Mouse (Mus musculus) megakaryocyte, embryonic 14.5 days (primary cell): Measurements from ENCODE around the gene Gnai2. TPM values are rescaled to one million over a fixed set of nuclear protein-coding genes. Genes with fewer than 3 reads are reported as not detected.

Experiments
- H3K27me3 ChIP-seq: replicated peaks from 2 replicates; pipeline ENCODE3; 2012; ENCODE audit warnings: inconsistent platforms
- H3K36me3 ChIP-seq: replicated peaks from 2 replicates; pipeline ENCODE3; 2012; ENCODE audit warnings: low read length, inconsistent platforms, mixed read lengths
- H3K4me1 ChIP-seq: 2 replicates; pipeline ENCODE4 v1.6.1; 2012; ENCODE audit warnings: inconsistent platforms
- H3K4me3 ChIP-seq: replicated peaks from 2 replicates; pipeline ENCODE3; 2012; ENCODE audit warnings: moderate library complexity, mild to moderate bottlenecking, inconsistent platforms
- H3K9me3 ChIP-seq: 2 replicates; pipeline ENCODE4 v1.6.1; 2012; ENCODE audit warnings: inconsistent platforms
- FLI1 ChIP-seq: IDR thresholded peaks from 2 replicates; pipeline ENCODE4 v1.6.1; 2012; ENCODE audit warnings: low read length, inconsistent platforms, mixed read lengths
- GATA1 ChIP-seq: IDR thresholded peaks from 3 replicates; pipeline ENCODE4 v1.6.1; 2012; ENCODE audit warnings: mixed read lengths, low read length, inconsistent platforms, borderline replicate concordance
- polyA plus RNA-seq: library from polyadenylated mRNA; stranded (reverse); fragments of >175 nt; gene quantifications from 2 replicates; pipeline ENCODE4 v1.2.3, GENCODE M21; 2012; ENCODE audit warnings: low replicate concordance; ENCODE audit not compliant: insufficient read depth

Gnai2 gene
- polyA plus RNA-seq, 1 experiment, result 1,886 TPM

- Histone ChIP-seq H3K36me3 (no peaks in the 10 kb centered on the region), H3K9me3 (no peaks in the 10 kb centered on the region), H3K4me1 (peaks cover 11% of the 10 kb centered on the region), H3K4me3 (no peak overlapping the region), H3K27me3 (peaks cover 91% of the 10 kb centered on the region)
- TF ChIP-seq GATA1 (no peak), FLI1 (no peak)
These were observed 25.6 kb upstream of the Gnai2 start for GRCm38 (mm10) chr9:107660777-107661176.

- no peak overlapping the region for H3K4me3 ChIP-seq
- TF ChIP-seq FLI1 (no peak), GATA1 (no peak)
- peaks cover 16% of the 10 kb centered on the region for H3K4me1 ChIP-seq
- no peaks in the 10 kb centered on the region for H3K36me3 ChIP-seq
- H3K27me3 ChIP-seq, result peaks cover 91% of the 10 kb centered on the region
- H3K9me3 ChIP-seq, result no peaks in the 10 kb centered on the region
These were observed 24.8 kb upstream of the Gnai2 start for GRCm38 (mm10) chr9:107659961-107660360.

DNA sequence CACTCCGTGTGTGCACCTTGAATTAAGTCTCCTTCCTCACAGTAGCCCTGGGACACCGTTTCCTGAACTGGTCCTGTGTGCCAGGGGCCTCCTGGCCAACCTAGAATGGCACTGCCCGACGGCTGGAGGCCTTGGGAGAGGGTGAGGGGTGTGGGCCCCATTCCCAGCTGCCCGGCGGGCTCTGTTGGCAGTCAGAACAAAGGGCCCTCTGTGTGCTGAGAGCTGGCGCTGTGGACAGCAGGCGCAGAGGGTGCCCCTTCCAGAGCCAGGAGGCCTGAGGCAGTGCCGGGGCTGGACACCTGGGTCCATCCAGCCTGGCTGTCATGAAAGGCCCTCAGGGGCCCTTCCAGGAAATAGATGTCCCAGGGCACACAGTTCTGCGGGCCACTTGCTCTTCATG, 24.4 kb upstream of the Gnai2 start:
- Histone ChIP-seq H3K36me3 (no peaks in the 10 kb centered on the region), H3K4me3 (no peak overlapping the region), H3K27me3 (peaks cover 92% of the 10 kb centered on the region), H3K4me1 (peaks cover 16% of the 10 kb centered on the region), H3K9me3 (no peaks in the 10 kb centered on the region)
- TF ChIP-seq GATA1 (no peak), FLI1 (no peak)

DNA sequence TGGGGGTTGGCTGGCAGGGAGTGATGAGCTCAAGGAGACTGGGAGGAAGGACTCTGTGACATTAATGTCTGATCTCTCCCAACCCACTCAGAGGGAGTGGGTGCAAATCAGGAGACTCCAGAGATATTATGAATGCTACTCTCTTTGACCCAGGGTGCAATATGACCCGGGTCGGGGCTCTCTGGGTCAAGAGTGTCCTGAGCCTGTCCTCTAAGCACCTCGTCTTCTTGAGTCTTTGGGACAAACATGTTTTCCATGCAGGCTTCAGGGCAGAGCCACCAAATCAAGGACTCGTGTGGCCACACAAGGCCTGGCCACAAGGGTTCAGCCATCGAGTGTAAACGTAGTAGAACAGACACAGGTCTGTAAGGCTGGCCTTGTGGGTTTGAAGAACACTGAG, 22.9 kb upstream of the Gnai2 start:
- H3K36me3 ChIP-seq, result no peaks in the 10 kb centered on the region
- H3K27me3 ChIP-seq, result peaks cover 91% of the 10 kb centered on the region
- TF ChIP-seq FLI1 (no peak), GATA1 (no peak)
- H3K9me3 ChIP-seq, result no peaks in the 10 kb centered on the region
- peaks cover 20% of the 10 kb centered on the region for H3K4me1 ChIP-seq
- no peak overlapping the region for H3K4me3 ChIP-seq

- TF ChIP-seq GATA1 (no peak), FLI1 (no peak)
- H3K9me3 ChIP-seq, result no peaks in the 10 kb centered on the region
- peaks cover 82% of the 10 kb centered on the region for H3K27me3 ChIP-seq
- H3K36me3 ChIP-seq, result no peaks in the 10 kb centered on the region
- H3K4me3 ChIP-seq, result no peak overlapping the region
- H3K4me1 ChIP-seq, result peaks cover 20% of the 10 kb centered on the region
These were observed 22.0 kb upstream of the Gnai2 start for GRCm38 (mm10) chr9:107657144-107657543.

GRCm38 (mm10) chr9:107654585-107654984, 19.4 kb upstream of the Gnai2 start:
- H3K36me3 ChIP-seq, result no peaks in the 10 kb centered on the region
- no peaks in the 10 kb centered on the region for H3K9me3 ChIP-seq
- H3K4me3 ChIP-seq, result no peak overlapping the region
- H3K27me3 ChIP-seq, result peaks cover 85% of the 10 kb centered on the region
- peaks cover 18% of the 10 kb centered on the region; the same call in 1 of the 2 replicates for H3K4me1 ChIP-seq
- TF ChIP-seq GATA1, result no peak
- TF ChIP-seq FLI1, result no peak

- Histone ChIP-seq H3K9me3 (no peaks in the 10 kb centered on the region), H3K27me3 (peaks cover 79% of the 10 kb centered on the region), H3K4me3 (no peak overlapping the region), H3K4me1 (peaks cover 19% of the 10 kb centered on the region; the same call in 1 of the 2 replicates), H3K36me3 (no peaks in the 10 kb centered on the region)
- TF ChIP-seq FLI1, result no peak
- TF ChIP-seq GATA1, result no peak
These were observed 18.3 kb upstream of the Gnai2 start for GRCm38 (mm10) chr9:107653474-107653873.

DNA sequence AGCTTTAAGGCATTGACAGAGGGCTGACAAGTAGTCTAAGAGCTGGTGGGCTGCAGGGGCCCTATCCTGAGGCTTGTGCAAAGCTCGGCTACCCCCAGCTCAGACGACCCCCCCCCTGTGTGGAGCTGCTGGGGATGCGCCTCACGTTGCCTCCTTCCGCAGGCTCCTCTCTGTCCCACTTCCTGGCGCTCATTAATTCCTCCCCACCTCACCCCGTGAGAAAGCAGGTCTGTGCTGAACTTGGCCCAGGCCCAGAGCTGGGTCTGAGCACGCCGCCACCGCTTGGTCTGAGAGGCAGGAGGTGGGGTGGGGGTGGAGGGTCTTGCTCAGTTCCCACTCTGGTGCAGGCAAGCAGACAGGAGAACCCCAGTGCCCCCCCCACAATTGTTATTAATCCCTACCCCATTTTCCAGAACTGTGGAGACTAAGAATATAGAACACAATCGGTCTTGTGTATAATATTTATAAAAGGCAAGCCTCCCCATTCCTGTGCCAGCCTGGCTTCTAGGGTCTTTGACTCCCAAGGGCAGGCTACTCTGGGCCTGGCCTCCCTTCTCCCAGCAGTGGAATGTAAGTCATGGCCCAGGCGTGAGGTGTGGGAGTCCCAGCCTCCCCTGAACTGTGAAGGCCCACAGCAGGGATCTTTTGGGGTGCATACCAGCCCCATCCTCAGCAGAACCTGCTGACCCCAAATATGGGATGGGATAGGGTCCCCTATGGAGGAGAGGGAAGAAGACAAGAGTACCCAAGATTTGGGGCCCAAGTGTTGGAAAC, 15.7 kb upstream of the Gnai2 start:
- Histone ChIP-seq H3K36me3 (no peaks in the 10 kb centered on the region), H3K4me1 (peaks cover 12% of the 10 kb centered on the region; the same call in 1 of the 2 replicates), H3K27me3 (peaks cover 58% of the 10 kb centered on the region), H3K4me3 (no peak overlapping the region), H3K9me3 (no peaks in the 10 kb centered on the region)
- TF ChIP-seq GATA1 (no peak), FLI1 (no peak)

DNA sequence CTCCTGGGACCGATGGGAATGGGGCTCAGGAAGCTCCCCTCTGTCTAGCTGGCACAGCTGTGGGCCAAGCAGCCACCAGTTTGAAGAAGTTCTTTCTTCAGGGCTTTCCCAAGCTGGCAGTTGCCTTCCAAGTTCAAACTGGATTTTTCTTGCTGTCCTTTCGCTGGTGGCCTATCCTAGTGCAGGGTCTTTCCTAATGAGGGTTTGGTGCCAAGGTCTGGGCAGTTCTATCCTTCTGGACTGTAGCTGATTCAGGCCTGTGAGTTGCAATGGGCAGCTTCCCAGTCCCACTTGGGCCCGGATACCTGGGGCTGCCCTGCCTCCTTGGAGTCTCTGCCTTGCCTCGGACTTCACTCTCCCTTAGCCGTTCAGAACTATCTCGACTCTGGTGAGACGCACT, 15.1 kb upstream of the Gnai2 start:
- H3K36me3 ChIP-seq, result no peaks in the 10 kb centered on the region
- no peaks in the 10 kb centered on the region for H3K9me3 ChIP-seq
- peaks cover 54% of the 10 kb centered on the region for H3K27me3 ChIP-seq
- peaks cover 14% of the 10 kb centered on the region for H3K4me1 ChIP-seq
- no peak overlapping the region for H3K4me3 ChIP-seq
- no peak for TF ChIP-seq FLI1
- TF ChIP-seq GATA1, result no peak

- Histone ChIP-seq H3K36me3 (no peaks in the 10 kb centered on the region), H3K9me3 (no peaks in the 10 kb centered on the region), H3K27me3 (peaks cover 41% of the 10 kb centered on the region), H3K4me1 (peaks cover 26% of the 10 kb centered on the region), H3K4me3 (no peak overlapping the region)
- TF ChIP-seq FLI1 (no peak), GATA1 (no peak)
These were observed 13.6 kb upstream of the Gnai2 start for GRCm38 (mm10) chr9:107648767-107649166.
